Mouse (Mus musculus) heart, postnatal 25 days (tissue): Measurements from ENCODE around the gene Gng12. TPM values are rescaled to one million over a fixed set of nuclear protein-coding genes. Genes with fewer than 3 reads are reported as not detected.
"Not testable (repeated sequence)": the region's sequence is repeated elsewhere in the genome, so short reads cannot be mapped to it uniquely, and the experiment has no call there.

Experiments used
- DNase-seq: peaks from one replicate; pipeline ENCODE4 v3.0.0; 2022; ENCODE audit warnings: low spot score
- intact Hi-C: fragments of 180-260 bp; cut with DNase I; formaldehyde crosslinking; loops from one replicate; pipeline ENCODE4 v1.15.1; 2025
- total RNA-seq, 2 experiments: library from RNA; stranded (reverse); gene quantifications; 2 replicates each; pipeline ENCODE4 v1.2.3; 2021

The Gng12 gene
- 10 to 100 TPM; 44.5 TPM for total RNA-seq

DNA sequence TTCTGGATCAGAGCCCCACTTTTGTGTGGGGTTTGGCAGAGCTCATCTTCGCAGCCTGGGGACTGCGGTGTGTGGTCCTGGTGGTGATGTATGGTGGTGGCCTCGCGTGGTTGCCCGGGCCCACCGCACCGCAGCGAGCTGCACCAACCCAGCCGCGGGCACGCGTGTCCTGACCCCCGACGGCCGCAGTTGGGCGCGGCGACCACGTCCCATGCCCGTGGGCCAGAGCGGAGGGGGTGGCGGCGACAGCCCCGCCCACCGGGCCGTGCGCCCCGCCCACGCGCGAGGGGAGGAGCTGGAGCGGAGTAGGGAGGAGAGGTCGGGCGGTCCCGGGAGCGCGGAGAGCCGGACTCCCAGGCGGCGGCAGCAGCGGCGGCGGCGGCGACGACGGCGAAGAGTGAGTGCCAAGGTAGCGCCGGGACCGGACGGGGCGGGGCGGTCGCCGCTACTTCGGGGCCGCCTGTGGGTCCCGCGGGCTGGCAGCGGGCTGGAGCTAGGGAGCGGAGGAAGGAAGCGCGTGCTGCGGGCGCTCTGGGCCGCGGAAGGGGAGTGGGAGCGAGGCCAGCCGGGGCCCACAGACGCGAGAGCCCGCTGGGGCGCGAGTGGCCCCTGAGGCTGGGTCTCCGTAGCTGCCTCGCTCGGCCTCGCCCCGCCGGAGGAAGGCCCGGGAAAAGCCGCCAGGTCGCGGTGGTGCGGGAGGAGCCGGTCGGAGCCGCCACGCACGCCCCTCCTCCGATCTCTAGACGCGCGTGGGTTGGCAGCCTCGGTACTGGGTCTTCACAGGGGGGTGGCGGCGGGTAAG, at the start of gene Gng12:
Gng12 (plus strand) TSS at position 279 of the 802 bp plus-strand sequence.
- DNase-seq, result peak; percentile 85
- intact Hi-C loops, result loop anchor here (2.0 to 10.0 kb wide), 4 partner anchors 61 to 362 kb away; partner anchors contain the start of genes Gadd45a and Mad2l1

DNA sequence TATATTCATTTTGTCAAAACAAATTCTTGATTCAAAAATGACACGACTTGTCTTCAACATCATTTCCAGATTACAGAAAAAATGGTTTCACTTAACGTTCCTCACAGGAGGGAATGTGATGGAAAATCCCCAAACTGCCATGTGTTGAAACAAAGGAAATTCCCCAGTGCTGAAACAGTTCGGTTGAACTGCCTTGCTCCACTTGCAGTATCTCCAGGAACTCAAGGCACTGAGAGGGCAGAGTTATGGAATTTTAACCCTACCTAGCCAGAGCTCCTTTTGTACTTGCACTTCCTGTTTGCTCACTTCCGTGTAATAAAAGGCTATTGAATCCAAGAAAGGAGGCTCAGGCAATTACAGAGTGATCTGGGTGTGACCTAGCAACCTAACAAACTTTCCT, 47.3 kb upstream of the Gng12 start:
- intact Hi-C loops, result loop anchor here (10.0 kb wide), 1 partner anchor 186 kb away; the partner anchor contains the start of gene Gadd45a
- no peak for DNase-seq

DNA sequence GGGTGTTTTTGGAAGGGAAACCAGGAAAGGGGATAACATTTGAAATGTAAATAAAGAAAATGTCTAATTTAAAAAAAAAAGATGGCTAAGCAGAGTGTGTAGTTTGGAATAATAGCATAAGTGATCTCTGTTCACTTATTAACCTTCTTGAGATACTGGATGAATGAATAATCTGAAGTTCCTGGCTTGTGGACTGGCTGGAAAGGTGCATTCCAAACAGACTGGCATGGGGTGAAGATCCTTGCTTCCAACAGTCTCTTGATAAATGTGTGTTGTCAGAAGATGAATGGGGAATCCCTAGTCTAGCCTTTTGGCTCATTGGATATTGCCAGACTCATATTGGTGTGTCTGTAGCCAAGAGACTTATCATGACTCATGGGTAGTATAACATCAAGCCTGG, 40.0 kb upstream of the Gng12 start:
- DNase-seq, result no peak
- intact Hi-C loops, result no loop called here

DNA sequence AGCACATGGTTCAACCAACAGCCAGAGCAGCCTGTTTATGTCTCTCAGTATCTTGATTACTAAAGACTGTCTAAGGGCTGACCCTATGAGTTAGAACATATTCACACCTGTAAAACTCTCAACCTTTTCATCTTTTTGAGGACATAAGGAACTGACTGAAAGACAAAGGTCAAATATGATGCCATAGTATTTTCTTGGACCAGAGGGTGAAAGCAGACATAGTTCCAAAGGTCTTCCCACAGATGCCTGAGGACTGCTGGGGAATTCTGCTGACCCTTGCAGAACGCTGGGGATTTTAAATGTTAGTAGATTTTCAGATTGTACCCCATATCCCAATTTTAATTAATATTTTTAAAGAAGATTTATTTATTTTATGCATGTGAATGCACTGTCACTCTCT, 37.8 kb upstream of the Gng12 start:
- intact Hi-C loops, result no loop called here
- DNase-seq, result no peak

DNA sequence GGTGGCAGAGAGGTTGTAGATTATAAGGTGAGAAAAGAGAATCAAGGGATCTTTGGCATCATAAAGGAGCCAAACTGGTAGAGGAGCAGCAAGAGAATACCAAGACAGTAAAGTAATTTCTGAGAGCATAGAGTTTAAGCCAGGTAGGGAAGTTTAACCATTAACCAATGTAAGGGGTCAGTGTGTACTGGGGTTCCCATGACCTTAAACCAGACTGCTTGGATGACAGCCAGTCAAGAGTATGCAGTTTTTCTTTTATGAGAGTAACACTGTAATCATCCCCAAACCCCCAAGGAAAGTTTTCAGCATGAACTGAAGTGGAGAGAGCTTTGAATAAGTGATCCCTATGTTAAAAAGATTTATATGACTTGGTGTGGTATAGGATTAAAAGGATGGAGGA, 36.8 kb upstream of the Gng12 start:
- intact Hi-C loops, result no loop called here
- no peak for DNase-seq

DNA sequence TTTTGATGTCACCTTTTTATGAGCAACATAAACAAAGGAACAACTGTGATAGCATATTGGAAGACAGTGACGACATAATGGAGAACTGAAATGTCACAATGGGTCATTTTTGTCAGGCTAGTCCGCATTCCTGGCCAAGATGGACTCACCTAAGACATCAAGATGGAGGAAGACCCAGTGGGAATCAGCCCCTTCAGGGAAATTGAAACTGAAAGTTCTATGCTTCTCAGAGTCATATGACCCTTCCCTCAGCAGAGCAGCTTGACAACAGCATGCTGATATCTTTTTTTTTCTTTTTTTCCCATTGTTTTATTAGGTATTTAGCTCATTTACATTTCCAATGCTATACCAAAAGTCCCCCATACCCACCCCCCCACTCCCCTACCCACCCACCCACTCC, 31.7 kb upstream of the Gng12 start:
- no peak for DNase-seq
- intact Hi-C loops, result no loop called here

DNA sequence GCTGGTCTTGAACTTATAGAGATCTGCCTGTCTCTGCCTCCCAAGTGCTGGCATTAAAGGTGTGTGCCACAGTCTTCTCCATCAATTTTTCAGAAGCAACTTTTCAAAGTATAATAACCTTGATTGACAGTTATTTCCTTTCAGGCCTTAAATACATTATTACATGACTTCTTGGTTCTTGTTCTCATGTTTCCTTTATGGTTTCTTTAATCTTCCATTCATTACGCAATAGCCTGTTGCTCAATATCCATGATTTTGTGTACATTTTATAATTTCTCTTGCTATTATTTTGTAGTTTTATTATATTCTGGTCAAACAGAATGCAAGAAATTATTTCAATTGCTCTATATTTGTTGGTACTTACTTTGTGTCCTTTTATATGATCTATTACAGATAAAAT, 29.9 kb upstream of the Gng12 start:
- intact Hi-C loops, result no loop called here
- DNase-seq, result no peak

DNA sequence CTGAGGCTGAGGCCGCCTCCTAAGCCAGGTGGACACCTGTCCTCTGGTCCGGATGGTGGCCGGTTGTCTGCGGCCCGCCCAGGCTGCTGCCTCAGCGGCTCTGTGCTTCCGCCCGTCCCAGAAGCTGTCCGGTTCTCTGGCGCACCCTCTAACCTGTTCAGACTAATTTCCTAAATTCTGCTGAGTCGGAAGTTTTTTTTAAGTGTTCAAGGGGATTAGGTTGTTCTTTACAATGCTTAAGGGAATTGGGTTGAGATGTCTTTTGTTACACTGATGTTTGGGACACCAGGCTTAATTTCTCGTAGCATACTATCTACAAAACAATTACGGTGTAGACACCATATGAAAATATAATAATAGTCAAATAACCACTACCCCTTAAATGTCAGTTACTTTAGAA, 19.1 kb upstream of the Gng12 start:
- intact Hi-C loops, DNase-seq: not testable (repeated sequence)

DNA sequence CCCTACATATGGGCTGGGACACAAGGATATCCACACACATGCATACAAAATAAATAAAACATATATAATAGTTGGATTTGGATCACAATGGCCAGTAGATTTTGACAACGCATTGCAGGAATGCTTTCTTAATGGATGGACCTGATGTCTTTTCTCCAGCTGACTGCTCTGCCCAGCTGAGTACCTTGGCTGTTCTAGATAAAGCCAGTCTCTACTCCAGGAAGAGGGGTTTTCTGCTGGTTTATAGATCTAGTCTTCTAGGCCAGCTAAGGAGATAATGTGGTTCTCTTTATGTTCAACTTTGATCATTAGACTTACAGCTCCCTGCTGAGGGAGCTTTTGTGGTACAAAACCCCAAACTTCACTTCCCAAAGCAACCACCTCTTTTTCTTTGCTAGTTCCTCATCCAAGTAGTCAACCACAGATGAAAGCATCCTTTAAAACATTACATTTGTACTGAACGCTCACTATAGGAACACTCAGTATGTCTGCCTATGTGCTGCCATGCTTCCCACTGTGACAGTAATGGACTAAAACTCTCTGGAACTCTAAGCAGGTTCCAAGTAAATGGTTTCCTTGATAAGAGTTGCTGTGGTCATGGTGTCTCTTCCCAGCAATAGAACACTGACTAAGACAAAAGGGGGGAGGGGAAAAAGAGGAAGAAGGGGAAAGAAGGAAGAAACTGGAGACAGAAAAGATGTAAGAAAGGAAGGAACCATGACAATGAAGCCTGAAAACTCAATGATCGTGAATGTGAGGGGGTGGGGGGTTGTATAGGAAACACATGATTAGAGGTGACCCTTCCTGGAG, 5.6 kb upstream of the Gng12 start:
- no peak for DNase-seq
- intact Hi-C loops, result loop anchor here (5.0 to 10.0 kb wide), 2 partner anchors 48 to 356 kb away; partner anchors contain the start of gene Mad2l1

DNA sequence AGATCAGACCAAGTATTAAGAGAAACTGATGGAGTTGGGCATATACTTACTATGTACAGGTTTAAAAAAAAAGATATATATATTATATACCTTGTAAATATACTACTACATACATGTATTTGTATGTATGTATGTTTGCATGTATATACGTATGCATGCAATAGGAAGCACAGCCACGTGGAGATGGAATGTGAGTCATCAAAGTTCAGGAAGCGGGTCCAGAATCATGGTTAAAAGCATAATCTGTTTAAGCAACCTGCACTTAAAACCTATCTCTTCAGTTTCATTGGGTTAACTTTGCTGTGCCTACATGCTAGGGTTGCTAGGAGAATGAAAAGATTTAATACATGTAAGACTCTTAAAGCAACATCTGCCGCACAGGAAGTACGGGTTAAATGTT, 2.2 kb upstream of the Gng12 start:
- intact Hi-C loops, result loop anchor here (5.0 to 10.0 kb wide), 2 partner anchors 52 to 359 kb away; partner anchors contain the start of gene Mad2l1

DNA sequence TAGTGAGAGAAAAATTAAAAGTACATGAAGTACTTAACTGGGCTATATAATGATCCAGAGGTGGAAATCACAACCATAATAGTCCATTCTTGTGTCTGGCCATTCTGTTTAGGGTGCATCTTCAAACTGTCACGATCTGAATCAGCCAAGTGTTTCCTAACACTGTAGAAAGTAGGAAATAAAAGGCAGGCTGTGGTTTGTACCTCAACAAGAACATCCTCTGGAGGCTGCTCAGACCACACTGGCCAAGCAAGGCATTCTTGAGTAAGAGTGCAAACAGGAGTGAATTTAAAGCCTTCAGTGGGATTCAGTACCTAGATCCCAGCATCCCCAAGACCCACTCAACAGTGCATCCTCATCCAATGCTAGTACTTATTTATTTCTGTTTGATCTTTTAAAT, 1.2 kb upstream of the Gng12 start:
- intact Hi-C loops, result loop anchor here (5.0 to 10.0 kb wide), 4 partner anchors 53 to 360 kb away; partner anchors contain the start of gene Mad2l1
- no peak for DNase-seq

More for the DNA sequence above, 2.2 kb upstream of the Gng12 start:
- no peak for DNase-seq

DNA sequence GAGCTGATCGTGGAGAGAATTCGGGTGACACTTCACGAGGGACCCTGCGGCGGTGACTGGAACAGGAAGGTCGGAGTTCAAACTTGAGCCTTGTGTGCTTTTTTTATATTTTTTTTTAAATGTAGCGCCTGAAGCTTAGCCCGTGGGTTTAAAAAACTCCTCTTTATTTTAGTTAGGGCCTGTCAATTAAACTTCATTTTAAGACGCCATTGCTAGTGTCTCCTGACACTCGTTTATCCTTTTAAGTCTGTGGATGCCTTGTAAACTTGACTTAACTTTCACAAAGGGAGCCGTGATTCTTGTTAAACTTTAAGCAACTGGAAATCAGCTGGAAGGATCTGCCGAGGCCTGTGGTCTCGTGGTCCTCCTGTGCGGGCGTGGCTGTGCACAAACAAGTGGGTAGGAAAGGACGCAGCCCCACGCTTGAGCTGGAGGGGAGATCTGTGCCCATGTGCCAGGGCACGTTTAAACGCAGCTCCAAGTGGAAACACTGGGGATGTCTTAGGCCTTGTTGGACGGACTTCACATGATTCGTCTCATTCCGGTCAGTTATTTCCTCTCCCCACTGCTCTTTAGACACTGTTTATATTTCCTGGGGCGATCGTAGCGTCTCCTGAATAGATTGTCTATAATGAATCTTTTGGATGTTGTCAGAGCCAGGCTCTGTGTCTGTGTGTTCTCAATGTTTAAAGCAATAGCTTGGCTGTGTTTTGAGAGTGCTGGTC, 886 bp downstream of the Gng12 start:
- DNase-seq, result no peak
- intact Hi-C loops, result loop anchor here (2.0 to 10.0 kb wide), 4 partner anchors 60 to 362 kb away; partner anchors contain the start of genes Gadd45a and Mad2l1

DNA sequence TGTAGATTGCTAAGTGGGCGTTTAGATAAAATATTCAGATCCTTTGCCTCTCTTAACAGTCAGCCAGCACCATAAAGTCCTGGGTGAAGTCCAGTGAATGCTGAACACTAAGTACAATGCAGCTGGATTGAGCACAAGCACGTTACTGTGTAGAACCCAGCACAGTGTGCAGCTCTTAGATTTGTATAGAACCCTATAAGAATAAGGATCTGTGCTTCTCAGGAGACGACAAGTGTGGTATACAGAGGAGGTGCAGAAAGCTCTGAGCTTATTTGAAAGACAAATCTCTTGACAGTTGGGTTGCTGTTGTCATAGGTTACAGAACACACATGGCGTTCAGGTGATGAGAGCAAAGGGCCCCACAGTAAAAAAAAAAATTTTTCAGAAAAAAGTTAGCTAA, 1.8 kb downstream of the Gng12 start:
- intact Hi-C loops, result loop anchor here (2.0 to 10.0 kb wide), 4 partner anchors 59 to 363 kb away; partner anchors contain the start of genes Gadd45a and Mad2l1
- no peak for DNase-seq

DNA sequence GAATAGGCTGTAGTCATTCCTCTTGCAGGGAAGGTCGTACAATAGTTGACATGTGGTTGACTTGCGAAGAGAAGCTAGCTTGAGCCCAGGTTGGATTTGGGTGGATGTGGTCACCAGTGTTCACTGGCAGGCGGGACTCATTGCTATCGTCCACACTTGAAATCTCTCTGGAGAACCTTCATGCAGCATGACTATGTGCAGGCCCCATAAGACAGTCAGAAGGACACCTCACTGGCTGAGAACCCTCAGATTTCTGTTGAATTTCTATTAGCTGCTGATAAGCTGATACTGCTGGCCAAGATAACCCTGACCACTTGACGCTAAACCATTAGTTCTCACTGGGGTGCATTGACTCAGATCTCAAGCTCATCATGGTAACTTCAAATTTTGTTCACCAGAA, 5.7 kb downstream of the Gng12 start:
- intact Hi-C loops, result loop anchor here (2.0 kb wide), 1 partner anchor 13 kb away; no protein-coding TSS in a partner anchor
- no peak for DNase-seq

DNA sequence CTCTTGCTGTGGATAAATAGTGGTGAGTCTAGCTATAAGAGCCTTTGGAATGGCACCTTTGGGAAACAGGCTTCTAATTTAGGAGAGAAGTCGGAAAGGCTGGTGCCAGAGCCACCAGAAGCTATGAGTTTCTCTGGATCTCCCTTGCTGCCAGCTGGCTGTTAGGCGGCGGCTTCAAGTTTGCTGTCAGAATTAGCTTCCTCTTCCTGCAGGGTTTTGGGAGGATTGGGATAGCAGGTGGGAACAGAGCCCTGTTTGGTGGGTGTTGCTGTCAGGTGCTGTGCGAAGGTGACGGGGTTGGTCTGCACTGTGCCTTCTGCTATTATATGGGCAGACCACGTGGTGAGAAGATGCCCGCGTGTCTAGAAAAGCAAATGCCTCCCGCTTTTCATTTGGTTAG, 7.0 kb downstream of the Gng12 start:
- intact Hi-C loops, result no loop called here
- no peak for DNase-seq

DNA sequence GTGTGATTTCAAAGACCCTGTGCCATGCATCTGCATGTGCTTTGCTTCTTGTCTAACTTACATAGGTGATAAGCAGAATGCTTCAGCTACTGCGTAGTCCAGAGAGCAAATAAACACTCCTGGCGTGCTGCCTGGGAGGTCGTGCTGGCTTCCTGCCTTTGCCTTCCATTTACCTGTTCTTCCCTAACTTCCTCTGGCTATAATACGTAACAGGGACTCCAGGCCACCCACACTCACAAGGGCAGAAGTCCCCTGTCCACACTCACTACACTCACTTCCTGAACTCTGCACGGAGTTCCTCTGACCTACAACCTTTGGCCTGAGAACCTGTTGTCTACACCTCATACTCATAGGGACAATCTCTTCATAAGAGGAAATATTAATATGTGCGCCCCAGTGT, 7.5 kb downstream of the Gng12 start:
- intact Hi-C loops, result no loop called here
- no peak for DNase-seq

DNA sequence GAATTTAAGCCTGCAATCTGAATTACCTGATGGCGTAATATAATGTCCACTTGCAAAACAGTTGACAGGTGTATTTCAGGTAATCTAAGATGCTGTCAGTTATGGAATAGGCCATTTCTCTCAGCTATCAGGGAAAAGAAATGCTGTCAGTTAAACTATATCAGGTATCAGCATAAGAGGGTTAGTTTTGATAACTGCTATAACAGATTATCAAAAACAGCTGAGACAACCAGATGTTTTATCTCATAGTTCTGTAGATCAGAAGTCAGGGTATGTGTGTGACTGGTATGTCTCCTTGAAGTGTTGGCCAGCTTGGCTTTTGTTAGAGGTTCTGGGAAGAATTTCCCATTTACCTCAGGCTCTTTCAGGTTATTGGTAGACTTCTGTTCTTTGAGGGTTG, 10.0 kb downstream of the Gng12 start:
- no peak for DNase-seq
- intact Hi-C loops, result no loop called here

DNA sequence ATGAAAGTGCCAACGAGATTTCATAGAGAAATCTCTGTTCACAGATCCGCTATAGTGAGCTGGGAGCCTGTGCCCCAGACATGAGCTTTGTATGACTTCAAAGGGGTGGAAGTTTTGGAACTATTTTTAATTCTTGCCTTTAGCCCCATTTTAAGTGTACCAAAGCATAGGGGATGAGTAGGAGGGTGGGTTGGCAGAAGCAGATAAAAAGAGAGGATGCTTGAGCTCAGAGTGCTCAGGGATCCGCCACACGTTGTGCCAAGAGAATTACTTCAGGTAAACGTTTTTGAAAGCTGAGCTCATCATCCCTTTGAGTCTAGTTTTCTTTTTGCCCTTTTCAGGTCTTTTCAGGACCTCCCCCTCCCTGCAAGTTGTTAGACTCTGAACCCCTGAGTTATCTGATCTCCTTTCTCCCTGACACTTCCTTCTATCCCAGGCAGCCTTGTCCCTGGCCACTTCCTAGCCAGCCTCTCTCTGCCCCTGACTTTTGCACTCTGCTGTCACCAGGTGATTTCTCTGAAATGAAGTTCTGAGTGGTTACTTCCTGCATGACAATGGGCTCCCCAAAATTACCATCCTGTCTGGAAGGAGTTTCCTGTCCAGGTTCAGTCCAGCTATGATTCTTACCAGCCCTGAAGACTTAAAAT, 12.3 kb downstream of the Gng12 start:
- intact Hi-C loops, result no loop called here
- no peak for DNase-seq
